Mouse (Mus musculus): Measurements from ENCODE around the gene Pappa2.

Gene Pappa2

DNA sequence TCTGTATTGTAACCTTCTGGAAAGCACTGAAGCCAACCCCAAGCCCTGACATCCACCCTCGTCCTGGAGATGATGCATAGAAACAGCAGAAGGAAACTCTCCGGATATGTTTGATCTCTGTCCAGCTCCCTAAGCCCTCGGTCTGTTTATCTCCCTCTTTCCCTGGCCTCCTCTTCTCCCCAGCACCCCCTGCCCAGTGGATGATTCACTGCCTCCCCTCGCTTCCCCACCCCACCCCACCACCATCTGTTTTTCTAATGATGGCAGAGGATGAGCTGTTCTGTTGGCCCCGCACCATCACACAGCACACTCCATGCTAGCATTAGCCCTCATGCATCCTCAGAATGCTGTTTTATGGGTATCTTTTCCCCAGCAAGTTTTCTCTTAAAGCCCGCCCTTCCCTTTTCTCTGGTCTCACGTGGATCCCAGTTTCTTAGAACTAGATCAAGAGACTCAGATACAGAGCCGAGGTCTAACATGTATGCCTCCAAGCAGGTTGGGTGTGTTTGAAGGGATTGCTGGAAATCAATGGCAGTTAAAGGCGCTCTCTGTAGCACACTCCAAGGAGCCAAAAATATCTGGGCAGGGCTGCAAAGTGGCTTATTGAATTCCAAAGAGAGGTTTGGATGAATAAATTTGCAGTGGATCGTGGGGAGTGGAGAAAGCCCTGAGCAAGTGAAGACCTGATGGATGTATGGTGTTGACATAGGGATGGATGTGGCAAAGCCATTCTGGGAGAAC is 231.8 kb downstream of the Pappa2 start:
- no peak for DNase-seq

DNA sequence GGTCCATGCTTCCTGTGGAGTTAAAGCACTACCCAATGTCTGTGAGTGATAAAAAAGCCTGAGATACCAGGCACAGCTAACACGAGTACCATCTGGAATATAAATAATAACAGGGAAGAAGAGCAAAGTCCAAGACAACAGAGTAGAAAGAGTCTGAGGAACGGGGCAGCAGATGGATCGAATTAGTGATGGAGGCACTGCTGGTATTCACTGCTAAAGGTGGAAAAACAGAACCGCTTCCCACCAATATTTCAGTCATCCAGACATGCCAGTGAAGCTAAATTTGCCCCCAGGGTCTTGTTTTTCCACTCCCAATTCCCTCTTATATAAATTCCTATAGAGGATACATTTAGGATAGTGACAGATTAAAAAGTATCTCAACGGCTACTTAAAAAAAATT is 238.8 kb downstream of the Pappa2 start:
- DNase-seq, result no peak

DNA sequence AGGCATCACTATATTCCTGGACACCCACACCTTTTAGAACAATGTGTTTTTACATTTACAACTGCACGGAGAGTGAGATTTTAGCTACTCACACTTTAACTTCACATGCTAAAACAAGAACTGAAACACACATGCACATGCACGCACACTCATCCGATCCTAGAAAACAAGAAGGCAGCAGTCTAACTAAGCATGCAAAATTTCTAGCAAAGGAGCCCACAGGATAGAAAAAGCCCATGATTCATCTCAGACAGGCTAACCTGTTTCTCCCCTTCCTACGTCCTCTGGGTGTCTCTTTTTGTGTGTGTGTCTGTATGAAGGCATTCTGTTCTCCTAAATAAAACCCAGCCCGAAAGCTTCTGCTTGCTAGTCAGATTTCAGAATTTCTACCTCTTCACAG is 239.3 kb downstream of the Pappa2 start:
- DNase-seq, result no peak

DNA sequence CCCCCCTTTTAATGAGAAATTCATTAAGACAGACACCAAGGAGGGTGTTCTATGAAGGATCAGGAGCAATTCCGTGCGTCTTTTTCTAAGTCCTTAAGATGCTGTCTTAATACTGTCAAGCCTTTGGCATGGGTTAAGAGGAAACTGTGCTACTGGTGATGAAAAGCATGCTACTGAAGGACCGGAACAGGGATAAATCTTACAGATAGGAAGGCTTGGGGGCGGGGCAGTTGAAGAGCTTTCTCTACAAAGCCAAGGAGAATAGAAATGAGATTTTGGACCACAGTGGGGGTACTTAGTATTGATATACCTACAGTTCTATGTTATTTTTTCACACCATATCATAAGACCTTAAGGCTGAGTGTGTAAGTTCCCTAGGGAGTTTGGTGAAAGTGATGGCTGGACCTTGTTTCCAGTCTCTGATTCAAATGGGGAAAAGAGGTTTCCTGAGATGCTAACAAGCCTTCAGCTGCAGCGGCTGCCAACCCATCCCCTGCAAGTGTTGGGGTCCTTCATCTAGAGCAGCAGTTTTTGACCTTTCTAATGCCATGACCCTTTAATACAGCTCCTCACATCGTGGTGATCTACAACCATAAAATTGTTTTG is 240.0 kb downstream of the Pappa2 start:
- no peak for DNase-seq

- peak; percentile 3 for DNase-seq
Observed at GRCm38 (mm10) chr1:158739132-158739919, 241.0 kb downstream of the Pappa2 start.

DNA sequence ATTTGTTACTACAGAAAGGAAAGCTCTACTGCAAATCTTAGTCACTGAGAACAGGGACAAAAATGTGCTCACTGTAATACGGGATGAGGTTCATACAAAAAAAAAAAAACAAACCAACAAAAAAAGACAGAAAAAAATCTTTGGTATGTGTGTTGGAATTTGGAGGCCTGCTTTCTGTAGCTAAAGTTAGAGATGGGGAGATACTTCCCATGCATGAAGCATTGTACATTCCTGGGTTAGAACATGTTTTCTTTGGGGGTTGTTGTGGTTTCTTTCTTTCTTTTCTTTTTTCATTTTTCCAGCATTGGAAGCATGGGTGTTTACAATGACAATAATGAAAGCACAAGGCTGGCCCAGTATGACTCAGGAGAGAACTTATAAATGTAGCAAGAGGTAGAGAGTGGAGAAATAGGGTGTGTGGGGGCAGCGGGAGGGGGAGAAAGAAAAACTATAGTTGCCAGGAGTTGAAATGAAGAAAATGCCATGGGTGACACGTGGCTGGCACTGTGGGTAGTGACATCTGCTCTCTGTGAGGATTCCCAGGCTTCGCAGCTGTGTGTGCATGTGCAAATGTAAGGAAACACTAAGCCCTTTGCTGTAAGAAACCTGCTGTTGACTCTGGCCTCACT is 247.3 kb downstream of the Pappa2 start:
- DNase-seq, result no peak

- peak; percentile 9 for DNase-seq
Observed at GRCm38 (mm10) chr1:158713301-158714095, 266.8 kb downstream of the Pappa2 start.

- no peak for DNase-seq
Observed at GRCm38 (mm10) chr1:158701336-158701735, 279.0 kb downstream of the Pappa2 start.

GRCm38 (mm10) chr1:158700147-158700546 is 280.1 kb downstream of the Pappa2 start:
- DNase-seq, result no peak

GRCm38 (mm10) chr1:158699276-158699675 is 281.0 kb downstream of the Pappa2 start:
- peak; percentile 24 for DNase-seq

DNA sequence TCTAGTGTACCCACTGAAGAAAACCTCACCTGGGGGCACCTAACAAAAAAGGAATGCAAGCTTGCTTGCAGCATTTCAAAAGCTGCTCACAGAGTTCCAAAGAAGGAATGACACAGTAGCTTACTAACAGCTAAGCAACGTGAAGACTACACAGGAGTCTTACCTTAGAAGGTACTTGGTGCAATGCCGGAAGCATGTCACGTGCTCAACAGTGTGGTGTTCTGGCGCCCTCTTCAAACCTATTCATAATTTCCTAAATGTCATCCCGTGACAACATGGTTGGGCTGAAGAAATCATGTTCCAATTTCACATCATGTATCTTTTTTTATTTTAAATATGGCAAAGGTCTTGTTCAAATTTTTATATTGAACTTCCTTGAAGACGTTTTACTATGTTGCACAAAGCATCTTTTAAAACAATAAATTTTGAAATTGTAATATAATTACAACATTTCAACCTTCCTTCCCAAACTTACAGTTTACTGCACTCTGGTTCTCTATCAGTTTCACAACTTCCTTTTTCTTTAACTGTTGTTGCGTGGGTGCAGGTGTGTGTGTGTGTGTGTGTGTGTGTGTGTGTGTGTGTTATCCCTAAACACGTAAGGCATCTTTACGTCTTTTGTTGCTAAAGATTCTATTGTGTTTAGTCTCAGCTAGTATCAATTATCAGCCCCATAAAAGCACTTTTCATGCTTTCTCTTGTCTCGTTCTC is 282.3 kb downstream of the Pappa2 start:
- DNase-seq, result no peak

GRCm38 (mm10) chr1:158697423-158697822 is 282.9 kb downstream of the Pappa2 start:
- no peak for DNase-seq

GRCm38 (mm10) chr1:158687726-158688125 is 292.6 kb downstream of the Pappa2 start:
- no peak for DNase-seq

GRCm38 (mm10) chr1:158669971-158670592 is 310.2 kb downstream of the Pappa2 start:
- DNase-seq, result peak; percentile 80

DNA sequence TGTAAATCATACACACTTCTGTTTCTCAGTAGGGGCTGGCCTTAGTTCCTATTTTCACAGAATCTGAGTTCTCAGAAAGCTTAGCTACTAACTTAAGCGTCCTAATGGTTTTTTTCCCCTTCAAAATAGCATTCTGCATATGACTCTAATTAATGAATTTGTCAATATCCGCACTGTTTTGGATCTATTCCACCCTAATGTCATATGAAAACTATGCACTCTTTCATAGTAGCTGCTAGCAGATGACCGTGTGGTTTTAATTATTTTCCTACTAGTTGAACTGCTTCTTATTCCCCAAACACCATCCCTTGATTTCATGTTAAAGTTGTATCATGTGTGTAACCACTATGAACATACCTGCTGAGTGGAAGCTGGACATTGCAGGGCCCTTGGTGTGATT is 314.3 kb downstream of the Pappa2 start:
- DNase-seq, result no peak

All from lung, postnatal 14 days (tissue).